Mouse (Mus musculus) embryonic facial prominence, embryonic 11.5 days (tissue): ENCODE data around the gene Celf5. TPM values are rescaled to one million over a fixed set of nuclear protein-coding genes. Genes with fewer than 3 reads are reported as not detected.

Source experiments
- microRNA-seq: library from miRNA; unstranded; fragments of <30 nt; microRNA quantifications from one replicate; pipeline ENCODE4, GENCODE M21; 2016; ENCODE audit warnings: borderline number of aligned reads
- polyA plus RNA-seq: library from polyadenylated mRNA; unstranded; fragments of >200 nt; fragmentation: Nextera tagmentation; extraction: Ambion mirVana; gene quantifications from 2 replicates; pipeline ENCODE4 v1.2.1, GENCODE M21; 2014

Celf5 gene
- polyA plus RNA-seq, 1 experiment from 2014 or later, result 2.5 TPM

Small RNA genes within 50 kb of the gene (microRNA-seq; reads per million reads assigned to microRNA genes)
- gene Gm25595 (not detected), gene Mir1191b (not detected)

Other genes with a start within 250 kb of the Celf5 start
- gene Zfr2, start 249.6 kb downstream of the Celf5 start, polyA plus RNA-seq, result 2.5 and 2.8 TPM in 2 replicates
- gene Matk, start 229.8 kb downstream of the Celf5 start, polyA plus RNA-seq, result 2.6 and 4.0 TPM in 2 replicates
- 203 and 205 TPM in 2 replicates for gene Mrpl54, start 215.8 kb downstream of the Celf5 start, polyA plus RNA-seq
- 35.3 and 41.3 TPM in 2 replicates for gene Apba3, start 215.7 kb downstream of the Celf5 start, polyA plus RNA-seq
- 2.5 and 3.3 TPM in 2 replicates for gene Tjp3, start 191.1 kb downstream of the Celf5 start, polyA plus RNA-seq
- gene Pip5k1c, start 189.7 kb downstream of the Celf5 start, polyA plus RNA-seq, result 41.5 and 46.6 TPM in 2 replicates
- gene Cactin, start 161.6 kb downstream of the Celf5 start, polyA plus RNA-seq, result 30.1 and 30.5 TPM in 2 replicates
- 1.4 and 2.1 TPM in 2 replicates for gene Tbxa2r, start 154.0 kb downstream of the Celf5 start, polyA plus RNA-seq
- not detected in 2 replicates for gene Gipc3, start 139.4 kb downstream of the Celf5 start, polyA plus RNA-seq
- 97.9 and 103 TPM in 2 replicates for gene Hmg20b, start 132.2 kb downstream of the Celf5 start, polyA plus RNA-seq
- gene Mfsd12, start 125.2 kb downstream of the Celf5 start, polyA plus RNA-seq, result 3.4 and 4.0 TPM in 2 replicates
- not detected in 2 replicates for gene 4930404N11Rik, start 116.9 kb downstream of the Celf5 start, polyA plus RNA-seq
- gene Fzr1, start 104.2 kb downstream of the Celf5 start, polyA plus RNA-seq, result 92.1 and 95.0 TPM in 2 replicates
- gene Dohh, start 98.3 kb downstream of the Celf5 start, polyA plus RNA-seq, result 45.0 and 52.5 TPM in 2 replicates
- 2.5 and 4.1 TPM in 2 replicates for gene Gm48551, start 98.2 kb downstream of the Celf5 start, polyA plus RNA-seq
- 0.63 TPM in 1 of 2 replicates, not detected in the other for gene Gm48552, start 93.7 kb downstream of the Celf5 start, polyA plus RNA-seq
- 3.4 and 4.1 TPM in 2 replicates for gene Smim24, start 89.7 kb downstream of the Celf5 start, polyA plus RNA-seq
- gene Nfic, start 27.1 kb downstream of the Celf5 start, polyA plus RNA-seq, result 13.1 and 16.1 TPM in 2 replicates
- gene Ncln, start 13.7 kb upstream of the Celf5 start, polyA plus RNA-seq, result 31.9 and 44.2 TPM in 2 replicates
- 0.20 and 0.31 TPM in 2 replicates for gene S1pr4, start 17.4 kb upstream of the Celf5 start, polyA plus RNA-seq
- gene Gna15, start 41.5 kb upstream of the Celf5 start, polyA plus RNA-seq, result 0.77 and 0.92 TPM in 2 replicates
- 62.0 and 68.6 TPM in 2 replicates for gene Gna11, start 62.5 kb upstream of the Celf5 start, polyA plus RNA-seq
- 303 and 321 TPM in 2 replicates for gene Aes, start 76.8 kb upstream of the Celf5 start, polyA plus RNA-seq
- 14.1 and 15.3 TPM in 2 replicates for gene Tle2, start 91.9 kb upstream of the Celf5 start, polyA plus RNA-seq
- gene Tle6, start 118.4 kb upstream of the Celf5 start, polyA plus RNA-seq, result 7.1 and 10.7 TPM in 2 replicates
- 0.52 and 0.70 TPM in 2 replicates for gene BC025920, start 123.6 kb upstream of the Celf5 start, polyA plus RNA-seq
- 37.8 and 39.8 TPM in 2 replicates for gene Sirt6, start 145.1 kb upstream of the Celf5 start, polyA plus RNA-seq
- 3.2 and 4.1 TPM in 2 replicates for gene Ankrd24, start 145.8 kb upstream of the Celf5 start, polyA plus RNA-seq
- gene Gm10778, start 166.3 kb upstream of the Celf5 start, polyA plus RNA-seq, result 5.1 and 5.2 TPM in 2 replicates
- gene Zfp433, start 222.1 kb upstream of the Celf5 start, polyA plus RNA-seq, result 18.2 and 19.4 TPM in 2 replicates